Mouse (Mus musculus) embryonic facial prominence, embryonic 13.5 days (tissue): ENCODE results near the gene Vsx2. TPM values are rescaled to one million over a fixed set of nuclear protein-coding genes. Genes with fewer than 3 reads are reported as not detected.

ENCODE experiments used
- ATAC-seq: fragments of 200-750 bp; cut with Nextera tagmentation; 2 replicates; pipeline ENCODE4 v1.8.0; 2017; ENCODE audit warnings: low read depth; ENCODE audit not compliant: insufficient number of reproducible peaks, insufficient read depth, low FRiP score, low TSS enrichment
- H3K27ac ChIP-seq: fragments of 300-500 bp; sonication (generic); 2 replicates; pipeline ENCODE4 v1.5.1; 2015; ENCODE audit warnings: moderate library complexity, mild to moderate bottlenecking, inconsistent platforms
- H3K27me3 ChIP-seq: fragments of 300-500 bp; sonication (generic); 2 replicates; pipeline ENCODE4 v1.6.1; 2015; ENCODE audit warnings: mild to moderate bottlenecking, inconsistent platforms
- H3K36me3 ChIP-seq: fragments of 300-500 bp; sonication (generic); 2 replicates; pipeline ENCODE4 v1.6.1; 2015; ENCODE audit warnings: mild to moderate bottlenecking, inconsistent platforms
- H3K4me1 ChIP-seq: fragments of 300-500 bp; sonication (generic); 2 replicates; pipeline ENCODE4 v1.6.1; 2015; ENCODE audit warnings: inconsistent platforms
- H3K4me2 ChIP-seq: fragments of 300-500 bp; sonication (generic); 2 replicates; pipeline ENCODE4 v1.6.1; 2015; ENCODE audit warnings: moderate library complexity, mild to moderate bottlenecking, inconsistent platforms
- H3K4me3 ChIP-seq: fragments of 300-500 bp; sonication (generic); 2 replicates; pipeline ENCODE4 v1.5.1; 2015; ENCODE audit warnings: mild to moderate bottlenecking, inconsistent platforms
- H3K9ac ChIP-seq: fragments of 300-500 bp; sonication (generic); 2 replicates; pipeline ENCODE4 v1.6.1; 2015; ENCODE audit warnings: mild to moderate bottlenecking, inconsistent platforms
- H3K9me3 ChIP-seq: fragments of 300-500 bp; sonication (generic); 2 replicates; pipeline ENCODE4 v1.6.1; 2016; ENCODE audit warnings: inconsistent platforms
- WGBS: fragments of 180-500 bp; shearing (Covaris S2); methylation state at CpG from one replicate; pipeline ENCODE4 v1.1.7; 2015; ENCODE audit warnings: mixed read lengths; 5-methylcytosine and 5-hydroxymethylcytosine counted together
- polyA plus RNA-seq: library from polyadenylated mRNA; unstranded; fragments of >200 nt; fragmentation: Nextera tagmentation; extraction: Ambion mirVana; gene quantifications from 2 replicates; pipeline ENCODE4 v1.2.1, GENCODE M21; 2015

Vsx2 gene
- polyA plus RNA-seq, 1 experiment from 2014 or later: 0.20 TPM

DNA sequence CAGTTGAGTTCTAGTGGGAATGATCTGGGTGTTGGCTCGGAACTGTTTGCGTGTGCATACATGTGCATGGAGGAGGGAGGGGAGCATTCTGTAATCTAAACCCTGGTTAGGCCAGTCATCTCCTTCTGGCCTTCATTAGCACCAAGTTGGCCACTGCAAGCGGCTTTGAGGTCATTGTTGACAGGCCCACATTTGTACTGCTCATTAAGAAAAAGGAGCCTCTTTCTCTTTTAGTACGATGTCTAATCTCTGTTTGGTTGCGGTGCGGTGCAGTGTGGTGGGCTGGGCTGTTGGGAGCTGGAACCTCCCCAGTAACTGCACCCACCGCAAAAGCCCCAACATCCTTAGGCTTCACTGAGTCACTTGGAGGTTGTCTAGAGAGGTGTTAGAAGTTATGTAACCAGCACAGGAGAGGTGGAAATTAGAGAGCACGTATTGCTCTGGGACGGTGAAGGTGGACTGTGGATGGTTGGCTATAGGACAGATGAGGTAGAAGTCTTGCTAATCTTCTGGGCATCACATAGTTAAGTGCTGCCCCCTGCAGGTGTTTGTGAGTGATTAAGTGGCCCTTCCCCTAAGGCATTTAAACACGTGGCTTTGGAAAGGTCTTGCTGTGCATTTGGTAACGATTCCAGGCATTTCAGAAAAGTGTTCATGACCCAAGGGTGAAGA is 8.3 kb downstream of the Vsx2 start:
- H3K36me3 ChIP-seq: no peaks in the 10 kb centered on the region

DNA sequence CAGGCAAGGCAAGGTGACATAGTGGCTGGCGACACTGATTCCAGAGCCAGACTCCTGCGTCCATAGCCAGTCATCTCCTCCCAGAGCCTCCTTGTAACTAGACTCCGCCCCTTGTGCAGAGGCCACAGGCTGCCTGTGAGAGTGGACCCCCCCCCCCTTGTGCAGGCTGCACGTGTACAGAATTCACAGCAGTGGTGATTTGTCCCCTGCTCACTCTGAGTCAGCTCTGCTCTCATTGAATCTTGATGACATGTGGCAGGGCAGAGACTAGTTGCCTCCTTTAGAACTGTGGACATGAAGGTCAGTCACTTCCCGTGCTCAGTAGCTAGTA is 8.8 kb downstream of the Vsx2 start:
- Histone ChIP-seq H3K4me1 (no peaks in the 10 kb centered on the region), H3K9ac (no peak overlapping the region), H3K36me3 (no peaks in the 10 kb centered on the region), H3K27ac (no peak overlapping the region), H3K27me3 (peaks cover 37% of the 10 kb centered on the region), H3K9me3 (no peaks in the 10 kb centered on the region), H3K4me2 (no peak overlapping the region), H3K4me3 (no peak overlapping the region)
- ATAC-seq: no peak
- 32% methylated on average over 5 of the region's 5 CpGs for WGBS

More for the DNA sequence above, 8.3 kb downstream of the Vsx2 start:
- Histone ChIP-seq H3K9me3 (no peaks in the 10 kb centered on the region), H3K4me2 (no peak overlapping the region), H3K27me3 (peaks cover 42% of the 10 kb centered on the region), H3K4me3 (no peak overlapping the region), H3K27ac (no peak overlapping the region), H3K9ac (no peak overlapping the region), H3K4me1 (no peaks in the 10 kb centered on the region)
- ATAC-seq: no peak
- WGBS: 63% methylated on average over 11 of the region's 11 CpGs

DNA sequence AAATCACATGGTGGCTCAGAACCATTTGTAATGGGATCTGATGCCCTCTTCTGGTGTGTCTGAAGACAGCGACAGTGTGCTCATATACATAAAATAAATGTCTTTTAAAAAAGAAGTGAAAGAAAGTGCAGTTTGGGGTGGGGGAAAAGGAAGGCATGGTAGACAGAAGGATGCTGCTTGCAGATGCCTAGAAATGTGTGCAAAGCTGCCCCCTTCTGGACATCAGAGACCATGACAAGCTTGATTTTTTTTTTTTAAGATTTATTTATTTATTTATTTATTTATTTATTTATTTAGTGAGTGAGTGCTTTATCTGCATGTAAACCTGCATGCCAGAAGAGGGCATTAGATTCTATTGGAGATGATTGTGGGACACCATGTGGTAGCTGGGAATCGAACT is 11.7 kb downstream of the Vsx2 start:
- Histone ChIP-seq H3K4me1 (no peaks in the 10 kb centered on the region), H3K27ac (no peak overlapping the region), H3K36me3 (no peaks in the 10 kb centered on the region), H3K4me2 (no peak overlapping the region), H3K27me3 (peaks cover 8% of the 10 kb centered on the region), H3K4me3 (no peak overlapping the region), H3K9ac (no peak overlapping the region), H3K9me3 (no peaks in the 10 kb centered on the region)
- WGBS: 88% methylated on average over 2 of the region's 2 CpGs
- ATAC-seq: no peak

DNA sequence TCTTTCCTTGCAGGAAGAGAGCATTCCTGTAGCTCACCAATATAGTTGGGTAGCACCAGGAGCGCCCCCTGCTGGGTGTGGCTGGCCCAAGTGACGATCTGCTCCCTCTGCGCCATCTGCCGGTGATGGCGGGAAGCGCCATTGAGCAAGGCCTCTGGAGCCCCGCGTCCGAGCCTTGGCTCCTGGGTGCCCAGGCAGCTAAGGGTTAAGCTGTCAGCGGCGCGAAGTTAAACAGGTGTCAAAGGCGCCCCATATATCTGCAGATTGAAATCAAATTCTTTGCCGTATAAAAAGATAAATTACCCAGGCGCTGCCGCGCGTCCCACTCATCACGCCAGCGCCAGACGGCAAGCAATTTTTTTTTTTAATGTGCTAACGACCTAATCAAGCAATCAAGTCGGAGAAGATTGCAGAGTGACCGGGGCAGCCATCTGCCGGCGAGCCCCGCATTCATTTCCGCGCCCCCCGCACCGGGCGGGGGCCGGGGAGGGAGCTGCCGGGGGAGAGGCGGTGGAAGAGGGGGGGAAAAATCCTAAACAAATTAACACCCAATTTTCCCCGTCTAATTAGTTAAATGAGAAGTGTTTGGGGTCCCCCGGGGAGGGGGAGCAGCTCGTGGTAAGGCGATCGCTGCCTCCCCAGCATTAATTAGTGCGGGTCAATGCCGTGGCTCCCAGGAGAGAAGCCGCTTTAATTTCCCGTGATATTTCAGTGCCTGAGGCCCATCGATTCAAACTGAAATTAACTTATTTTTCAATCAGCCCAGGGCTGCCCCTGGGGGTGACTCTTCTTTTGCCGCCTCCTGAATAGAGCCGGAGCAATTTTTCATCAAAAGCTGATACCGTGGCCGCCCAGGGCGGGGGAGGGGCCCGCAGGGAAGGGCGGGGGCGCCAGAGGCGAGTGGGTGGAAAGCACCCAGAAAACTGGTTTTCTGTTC is 20.5 kb downstream of the Vsx2 start:
- under 1% methylated on average over 54 of the region's 54 CpGs for WGBS
- peak overlapping the region; percentile 72 for H3K9ac ChIP-seq

DNA sequence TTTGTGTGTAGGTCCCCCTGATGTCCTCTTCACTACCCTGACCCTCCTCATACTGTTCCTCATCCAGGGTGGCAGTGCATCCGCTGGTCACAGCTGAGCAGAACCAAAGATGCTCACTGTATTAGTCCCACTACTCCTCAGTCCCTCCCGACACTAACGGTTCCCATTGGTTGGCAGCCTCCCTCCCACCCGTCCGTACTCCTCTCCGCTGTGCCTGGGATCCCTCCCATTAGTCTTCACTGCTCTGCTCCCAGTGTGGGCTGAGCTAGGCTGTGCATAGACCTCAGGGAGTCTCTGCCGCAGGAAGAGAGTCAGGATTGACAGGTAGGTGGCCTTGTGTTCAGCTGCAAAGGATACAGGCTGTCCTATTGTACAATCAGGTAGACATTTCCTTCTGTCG is 28.8 kb downstream of the Vsx2 start:
- Histone ChIP-seq H3K36me3 (peaks cover 14% of the 10 kb centered on the region), H3K27ac (no peak overlapping the region), H3K9ac (no peak overlapping the region), H3K27me3 (peaks cover 11% of the 10 kb centered on the region; the same call in 1 of the 2 replicates), H3K4me1 (no peaks in the 10 kb centered on the region), H3K4me2 (no peak overlapping the region), H3K4me3 (no peak overlapping the region), H3K9me3 (no peaks in the 10 kb centered on the region)
- 19% methylated on average over 8 of the region's 8 CpGs for WGBS
- ATAC-seq: no peak

More for the DNA sequence above, 20.5 kb downstream of the Vsx2 start:
- ATAC-seq: 0 out of 2 replicates have a peak, but pooled peaks have one; percentile 24
- no peaks in the 10 kb centered on the region for H3K36me3 ChIP-seq
- H3K27ac ChIP-seq: no peak overlapping the region
- H3K4me2 ChIP-seq: peak overlapping the region; percentile 98
- peaks cover 7% of the 10 kb centered on the region; the same call in 1 of the 2 replicates for H3K4me1 ChIP-seq
- no peaks in the 10 kb centered on the region for H3K9me3 ChIP-seq
- peaks cover 3% of the 10 kb centered on the region; the same call in 1 of the 2 replicates for H3K27me3 ChIP-seq
- H3K4me3 ChIP-seq: peak overlapping the region; percentile 53

DNA sequence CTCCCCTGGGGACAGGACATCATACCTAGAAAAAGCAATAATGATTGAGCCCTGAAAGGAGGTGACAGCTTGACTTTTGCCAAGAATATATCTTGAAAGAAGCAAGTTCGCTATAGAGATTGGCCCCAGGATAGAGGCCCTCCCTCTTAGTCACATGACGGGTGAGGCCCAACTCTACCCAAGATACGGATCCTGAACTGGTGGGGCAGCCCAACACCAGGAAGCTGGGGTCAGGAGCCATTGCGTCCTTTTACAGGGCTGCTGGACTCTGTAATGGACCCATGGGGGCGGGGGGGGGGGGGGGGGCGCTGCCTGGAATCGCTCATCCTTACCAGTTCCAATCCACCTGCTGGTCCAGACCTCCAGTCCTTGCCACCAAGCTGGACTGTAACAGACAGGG is 34.4 kb downstream of the Vsx2 start:
- no peaks in the 10 kb centered on the region for H3K9me3 ChIP-seq
- ATAC-seq: no peak
- H3K27me3 ChIP-seq: peaks cover 4% of the 10 kb centered on the region; the same call in 1 of the 2 replicates
- no peak overlapping the region for H3K27ac ChIP-seq
- H3K4me1 ChIP-seq: no peaks in the 10 kb centered on the region
- H3K9ac ChIP-seq: no peak overlapping the region
- no peak overlapping the region for H3K4me2 ChIP-seq
- WGBS: 87% methylated on average over 7 of the region's 7 CpGs
- peaks cover 57% of the 10 kb centered on the region for H3K36me3 ChIP-seq
- no peak overlapping the region for H3K4me3 ChIP-seq

DNA sequence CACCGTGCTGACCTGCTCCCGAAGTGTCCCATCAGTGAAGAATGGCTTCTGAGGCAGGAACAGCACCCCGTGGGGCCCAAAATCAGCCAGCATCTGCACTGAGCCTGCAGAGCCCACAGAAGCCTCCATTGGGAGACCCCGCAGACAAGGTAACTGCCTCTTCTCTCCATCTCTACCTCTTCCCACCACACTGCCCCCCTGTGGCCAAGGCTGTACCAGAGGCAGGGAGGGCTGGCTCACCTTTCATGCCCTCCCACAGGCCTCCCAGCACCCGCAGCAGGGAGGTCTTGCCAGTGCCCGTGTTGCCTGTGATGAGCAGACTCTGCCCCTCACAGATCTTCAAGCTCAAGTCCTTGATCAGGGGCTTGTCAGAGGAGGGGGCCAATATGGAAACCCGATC is 36.3 kb downstream of the Vsx2 start:
- no peak for ATAC-seq
- 78% methylated on average over 7 of the region's 7 CpGs for WGBS

DNA sequence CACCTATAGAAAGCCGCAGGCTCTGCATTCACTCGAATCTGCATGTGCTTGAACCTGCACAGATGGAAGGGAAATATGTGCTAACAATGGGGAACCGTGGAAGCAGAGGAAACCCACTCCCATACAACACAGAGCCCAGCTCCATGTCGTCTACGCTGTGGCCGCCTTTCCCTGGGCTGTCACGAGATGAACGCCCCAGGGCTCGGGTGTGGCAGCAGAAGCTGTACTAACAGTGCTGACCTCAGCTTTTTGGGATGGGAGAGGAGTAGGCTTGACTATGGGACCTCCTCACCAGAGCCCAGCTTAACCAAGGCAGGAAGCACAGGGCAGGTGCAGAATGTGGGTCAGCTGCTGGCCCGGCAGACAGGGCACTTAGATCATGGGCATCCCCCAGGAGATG is 42.2 kb downstream of the Vsx2 start:
- H3K9me3 ChIP-seq: no peaks in the 10 kb centered on the region
- ATAC-seq: no peak
- H3K4me3 ChIP-seq: no peak overlapping the region
- no peak overlapping the region for H3K4me2 ChIP-seq
- 85% methylated on average over 10 of the region's 10 CpGs for WGBS
- peaks cover 35% of the 10 kb centered on the region for H3K36me3 ChIP-seq
- H3K27ac ChIP-seq: no peak overlapping the region
- no peaks in the 10 kb centered on the region for H3K27me3 ChIP-seq
- no peak overlapping the region for H3K9ac ChIP-seq
- H3K4me1 ChIP-seq: peaks cover 2% of the 10 kb centered on the region; the same call in 1 of the 2 replicates

More for the DNA sequence above, 36.3 kb downstream of the Vsx2 start:
- H3K4me1 ChIP-seq: no peaks in the 10 kb centered on the region
- H3K9ac ChIP-seq: no peak overlapping the region
- peaks cover 61% of the 10 kb centered on the region for H3K36me3 ChIP-seq
- no peak overlapping the region for H3K27ac ChIP-seq
- no peaks in the 10 kb centered on the region for H3K9me3 ChIP-seq
- no peaks in the 10 kb centered on the region for H3K27me3 ChIP-seq
- H3K4me3 ChIP-seq: no peak overlapping the region
- H3K4me2 ChIP-seq: no peak overlapping the region

DNA sequence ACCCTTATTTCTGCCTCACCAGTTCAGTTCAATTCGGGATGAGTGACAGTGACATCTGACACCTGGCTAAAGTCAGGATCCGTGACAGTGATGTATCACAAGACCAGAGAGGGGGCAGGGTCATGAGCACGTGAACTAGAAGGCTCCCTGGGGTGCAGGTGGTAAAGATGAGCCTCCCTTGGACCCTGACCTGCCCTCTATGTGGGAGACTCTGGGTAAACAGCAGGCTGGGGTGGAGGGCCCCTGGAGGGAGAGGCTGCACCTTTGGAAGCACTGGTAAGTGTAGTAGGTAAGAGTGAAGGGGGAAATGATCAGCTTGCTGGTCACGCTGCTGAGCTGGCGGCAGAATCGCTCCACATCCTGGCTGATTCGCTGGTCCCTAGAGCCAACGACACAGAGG is 43.0 kb downstream of the Vsx2 start:
- Histone ChIP-seq H3K4me2 (no peak overlapping the region), H3K9me3 (no peaks in the 10 kb centered on the region), H3K4me1 (peaks cover 2% of the 10 kb centered on the region; the same call in 1 of the 2 replicates), H3K4me3 (no peak overlapping the region), H3K36me3 (peaks cover 32% of the 10 kb centered on the region), H3K27me3 (no peaks in the 10 kb centered on the region), H3K27ac (no peak overlapping the region), H3K9ac (no peak overlapping the region)
- WGBS: 59% methylated on average over 8 of the region's 8 CpGs
- ATAC-seq: no peak

DNA sequence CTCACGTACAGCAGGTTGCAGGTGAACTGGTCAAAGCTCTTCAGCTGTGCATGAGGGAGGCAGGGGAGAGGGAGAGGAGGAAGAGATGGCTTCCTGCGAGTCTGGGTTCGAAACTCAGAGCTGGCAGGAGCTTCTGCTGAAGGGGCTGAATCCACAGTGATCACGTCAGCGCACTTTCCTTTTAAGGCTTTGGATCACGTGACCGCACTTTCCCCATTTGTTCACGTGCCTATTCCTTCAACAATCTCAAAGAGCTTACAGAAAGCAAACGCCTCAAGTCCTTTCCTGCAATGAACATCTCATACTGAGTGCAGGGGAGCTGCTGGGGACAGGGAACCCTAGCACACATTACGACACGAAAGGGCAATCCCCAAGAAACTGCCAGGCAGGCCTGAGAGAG is 44.4 kb downstream of the Vsx2 start:
- Histone ChIP-seq H3K36me3 (peaks cover 20% of the 10 kb centered on the region), H3K27me3 (no peaks in the 10 kb centered on the region), H3K4me3 (no peak overlapping the region), H3K27ac (no peak overlapping the region), H3K9ac (no peak overlapping the region), H3K4me2 (no peak overlapping the region), H3K9me3 (no peaks in the 10 kb centered on the region), H3K4me1 (peaks cover 2% of the 10 kb centered on the region; the same call in 1 of the 2 replicates)
- ATAC-seq: no peak
- WGBS: 87% methylated on average over 11 of the region's 11 CpGs

DNA sequence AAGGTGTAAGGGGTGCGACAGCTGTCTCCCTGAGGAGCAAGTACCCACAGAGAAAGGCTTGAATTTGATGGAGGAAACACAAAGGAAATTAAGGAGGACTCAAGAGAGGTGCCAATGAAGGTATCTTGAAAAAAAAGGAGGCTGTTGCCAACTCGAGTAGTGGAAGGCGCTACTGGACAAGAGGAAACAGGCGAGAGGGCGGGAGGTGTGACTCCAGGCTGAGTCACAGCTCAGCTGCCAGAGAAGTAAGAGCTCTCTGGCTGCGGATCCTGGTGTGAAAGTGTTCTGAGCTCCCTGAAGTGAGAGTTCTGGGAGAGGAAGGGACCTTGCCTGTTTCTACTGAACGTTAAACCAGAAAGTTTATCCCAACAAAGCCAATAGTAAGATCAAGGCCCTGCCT is 45.0 kb downstream of the Vsx2 start:
- no peak for ATAC-seq
- Histone ChIP-seq H3K4me2 (no peak overlapping the region), H3K27ac (no peak overlapping the region), H3K9ac (no peak overlapping the region), H3K27me3 (no peaks in the 10 kb centered on the region), H3K9me3 (no peaks in the 10 kb centered on the region), H3K4me3 (no peak overlapping the region), H3K36me3 (peaks cover 17% of the 10 kb centered on the region), H3K4me1 (peaks cover 2% of the 10 kb centered on the region; the same call in 1 of the 2 replicates)
- 82% methylated on average over 7 of the region's 7 CpGs for WGBS
